17 mouse cellular contexts compared by ENCODE assay signal in genomic region chr15:12397032-12397431, GRCm38 (mm10).
"Had no signal": no experiment of that assay in that cellular context is flagged by ENCODE, and none has a peak within 500 bp of the region (broad histone marks: within the 10 kb centered on the region; RNA-seq: fewer than 3 reads in every experiment).

No protein-coding gene starts in this region.

- H3K27me3 ChIP-seq: liver, embryonic 15.5 days; lung, embryonic 15.5 days; megakaryocyte, embryonic 14.5 days; midbrain, embryonic 12.5 days; neural tube, embryonic 12.5 days; stomach, embryonic 15.5 days had no signal

- H3K27ac ChIP-seq: liver, embryonic 15.5 days; lung, embryonic 15.5 days; macrophage; midbrain, embryonic 12.5 days; neural tube, embryonic 12.5 days; stomach, embryonic 15.5 days had no signal

- ATAC-seq: liver, postnatal 0 days; lung, postnatal 0 days had no signal

- H3K36me3 ChIP-seq: liver, embryonic 15.5 days; lung, embryonic 15.5 days; midbrain, embryonic 12.5 days; neural tube, embryonic 12.5 days had no signal

- DNase-seq: liver, postnatal 0 days; lung, adult 2 months; lung, postnatal 14 days; lung, postnatal 36 days; midbrain, embryonic 14.5 days; right cerebral cortex, postnatal 14 days; thymus, adult 2 months; thymus, postnatal 25 days; thymus, postnatal 4 days had no signal

- H3K9ac ChIP-seq: liver, embryonic 15.5 days; liver, postnatal 0 days; lung, embryonic 15.5 days; midbrain, embryonic 12.5 days; neural tube, embryonic 12.5 days; stomach, embryonic 15.5 days had no signal

- H3K4me1 ChIP-seq: liver, embryonic 15.5 days; lung, embryonic 15.5 days; megakaryocyte, embryonic 14.5 days; midbrain, embryonic 12.5 days; neural tube, embryonic 12.5 days; stomach, embryonic 15.5 days had no signal

- H3K4me3 ChIP-seq: liver, embryonic 15.5 days; lung, embryonic 15.5 days; megakaryocyte, embryonic 14.5 days; midbrain, embryonic 12.5 days; neural tube, embryonic 12.5 days; stomach, embryonic 15.5 days had no signal

- H3K9me3 ChIP-seq: liver, embryonic 15.5 days; lung, embryonic 15.5 days; megakaryocyte, embryonic 14.5 days; midbrain, embryonic 12.5 days; neural tube, embryonic 12.5 days; stomach, embryonic 15.5 days had no signal

- H3K4me2 ChIP-seq: liver, embryonic 15.5 days; lung, embryonic 15.5 days; midbrain, embryonic 12.5 days; neural tube, embryonic 12.5 days; stomach, embryonic 15.5 days had no signal
